Mouse (Mus musculus): ENCODE data around the gene Rpf1. TPM values are rescaled to one million over a fixed set of nuclear protein-coding genes. Genes with fewer than 3 reads are reported as not detected.
A peak's percentile ranks its signal among the peaks of the same experiment; 100 is the strongest.

Rpf1 gene
- polyA plus RNA-seq (2014; fragmentation: Nextera tagmentation; extraction: Ambion mirVana): 35.0 and 38.7 TPM in 2 replicates

DNA sequence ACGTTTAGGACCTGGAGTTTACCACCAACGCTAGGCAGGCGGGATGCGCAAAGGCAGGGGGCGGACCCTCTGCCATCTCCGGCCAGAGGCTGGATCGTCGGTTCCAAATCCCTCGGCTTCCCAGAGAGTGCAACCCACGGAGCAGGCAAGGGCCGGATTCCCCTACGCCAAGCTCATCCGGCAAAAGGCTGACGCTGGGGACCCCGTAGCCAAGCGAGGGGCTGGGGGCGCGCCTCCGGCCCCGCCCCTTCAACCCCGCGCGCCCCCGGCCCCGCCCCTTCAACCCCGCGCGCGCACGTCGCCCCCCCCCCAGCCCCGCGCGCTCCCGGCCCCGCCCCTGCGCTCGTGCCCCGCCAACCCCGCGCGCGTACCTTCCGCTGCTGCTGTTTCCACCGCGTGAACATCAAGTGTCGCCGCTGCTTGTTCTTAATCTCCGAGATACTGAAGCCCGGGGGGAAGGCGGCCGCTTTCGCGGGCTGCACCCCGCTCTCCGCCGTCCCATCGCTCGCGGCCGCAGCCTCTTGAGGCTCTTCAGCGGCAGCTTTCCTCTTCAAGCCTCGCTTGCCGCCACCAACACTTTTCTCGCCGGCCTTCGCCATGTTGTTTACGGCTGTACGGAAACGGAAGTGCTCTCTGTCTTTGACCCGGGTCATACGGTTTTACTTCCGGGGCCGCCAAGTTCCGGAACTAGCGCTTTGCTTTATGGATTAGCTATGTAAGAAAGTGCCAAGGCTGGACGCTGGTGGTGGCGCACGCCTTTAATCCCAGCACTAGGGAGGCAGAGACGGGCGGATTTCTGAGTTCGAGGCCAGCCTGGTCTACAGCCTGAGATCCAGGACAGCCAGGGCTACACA, at the start of gene Rpf1:
Gene Rpf1 (minus strand): TSS at position 632 of the 854 bp plus-strand sequence.
- Histone ChIP-seq H3K27me3 (ENCODE audit: control insufficient read depth, insufficient read depth, low read length) (no peaks in the 10 kb centered on the region), H3K4me3 (ENCODE audit: control insufficient read depth in 1 of 2, insufficient read depth in 1 of 2, low read depth in 1 of 2, low read length in 2 of 2) (peak within 1 kb of the TSS; percentile 88 to 91), H3K27ac (replicated peaks in 1 of 2; ENCODE audit: control insufficient read depth in 1 of 2, insufficient read depth in 1 of 2, low read depth in 2 of 2, low read length in 2 of 2) (peak within 1 kb of the TSS; percentile 93 to 99), H3K9ac (ENCODE audit: low read length) (peak within 1 kb of the TSS; percentile 85), H3K36me3 (ENCODE audit: control insufficient read depth, insufficient read depth, low read length) (peaks cover 23% of the 10 kb centered on the region), H3K4me1 (ENCODE audit: control insufficient read depth in 2 of 2, insufficient read depth in 2 of 2, low read length in 2 of 2) (peaks cover 0 to 10% of the 10 kb centered on the region in 2 experiments; a peak in 1 of 4 replicates), H3K4me2 (ENCODE audit: low read length) (peak within 1 kb of the TSS; percentile 72), H3K9me3 (ENCODE audit: control insufficient read depth, low read length) (no peaks in the 10 kb centered on the region)
- peak; percentile 91 for ATAC-seq (ENCODE audit: insufficient number of reproducible peaks, insufficient read depth, low FRiP score, low read depth)
- WGBS: under 1% methylated on average over 76 of the region's 82 CpGs

DNA sequence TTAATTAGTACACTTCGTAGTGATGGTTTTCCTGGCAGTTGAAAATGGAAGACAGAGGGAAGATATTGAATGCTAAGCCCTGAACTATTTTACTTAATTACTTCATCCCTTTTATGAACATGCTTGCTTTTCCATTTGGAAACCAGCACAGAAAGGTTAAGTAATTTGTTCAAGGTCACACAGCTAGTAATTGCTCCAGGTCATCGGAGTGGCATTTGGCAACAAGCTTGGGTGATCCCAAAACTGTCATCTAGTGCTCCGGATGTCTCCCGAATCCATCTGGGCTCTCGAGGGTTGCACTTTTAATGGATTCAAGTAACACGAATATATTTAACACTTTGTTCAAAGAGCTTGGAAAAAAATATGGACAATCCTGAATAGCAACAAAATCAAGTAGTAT, 49.7 kb upstream of the Rpf1 start:
- Histone ChIP-seq H3K36me3 (ENCODE audit: control insufficient read depth, insufficient read depth, low read length) (no peaks in the 10 kb centered on the region), H3K4me1 (ENCODE audit: control insufficient read depth in 2 of 2, insufficient read depth in 2 of 2, low read length in 2 of 2) (no peaks in the 10 kb centered on the region), H3K4me3 (ENCODE audit: control insufficient read depth in 1 of 2, insufficient read depth in 1 of 2, low read depth in 1 of 2, low read length in 2 of 2) (no peak overlapping the region), H3K27ac (replicated peaks in 1 of 2; ENCODE audit: control insufficient read depth in 1 of 2, insufficient read depth in 1 of 2, low read depth in 2 of 2, low read length in 2 of 2) (no peak overlapping the region), H3K9ac (ENCODE audit: low read length) (no peak overlapping the region), H3K27me3 (ENCODE audit: control insufficient read depth, insufficient read depth, low read length) (no peaks in the 10 kb centered on the region), H3K4me2 (ENCODE audit: low read length) (no peak overlapping the region), H3K9me3 (ENCODE audit: control insufficient read depth, low read length) (no peaks in the 10 kb centered on the region)
- WGBS: 89% methylated on average over 6 of the region's 6 CpGs
- no peak for ATAC-seq (ENCODE audit: insufficient number of reproducible peaks, insufficient read depth, low FRiP score, low read depth)

DNA sequence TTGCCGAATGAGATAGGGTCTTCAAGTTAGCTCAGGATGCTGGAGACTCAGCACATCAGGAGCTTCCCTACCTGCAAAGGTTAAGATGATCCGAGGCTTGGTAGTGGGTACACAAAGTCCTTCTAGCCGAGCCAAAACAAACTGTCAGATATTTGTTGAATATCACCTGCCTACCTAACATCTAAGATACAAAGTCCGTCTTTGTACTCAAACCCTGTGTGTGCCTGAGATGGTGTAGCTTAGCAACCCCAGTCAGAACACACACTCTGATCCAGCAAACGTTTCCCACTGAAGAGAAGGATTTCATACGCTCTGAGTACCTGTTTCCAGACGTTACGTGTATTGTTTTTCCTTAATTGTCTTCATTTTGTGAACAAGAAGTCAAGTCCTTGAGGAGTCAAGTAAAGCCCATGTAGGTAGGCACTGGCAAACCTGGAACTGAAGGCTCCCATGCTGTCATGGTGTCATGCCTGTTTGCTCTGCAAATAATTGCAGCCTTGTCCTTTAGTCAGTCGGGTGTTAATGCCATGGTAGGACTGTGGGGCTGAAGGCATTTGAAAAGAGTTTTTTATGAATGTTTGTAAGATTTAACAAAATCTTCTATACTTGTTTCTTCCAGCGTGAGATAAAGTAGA, 49.0 kb upstream of the Rpf1 start, which contains the start of gene Uox:
Gene Uox (plus strand): TSS at position 279 of the 635 bp plus-strand sequence.
- 82% methylated on average over 10 of the region's 10 CpGs for WGBS
- no peak within 1 kb of the TSS for H3K4me3 ChIP-seq (ENCODE audit: control insufficient read depth in 1 of 2, insufficient read depth in 1 of 2, low read depth in 1 of 2, low read length in 2 of 2)
- H3K9ac ChIP-seq (ENCODE audit: low read length): no peak within 1 kb of the TSS
- no peaks in the 10 kb centered on the region for H3K4me1 ChIP-seq (ENCODE audit: control insufficient read depth in 2 of 2, insufficient read depth in 2 of 2, low read length in 2 of 2)
- H3K4me2 ChIP-seq (ENCODE audit: low read length): no peak within 1 kb of the TSS
- H3K36me3 ChIP-seq (ENCODE audit: control insufficient read depth, insufficient read depth, low read length): no peaks in the 10 kb centered on the region
- no peaks in the 10 kb centered on the region for H3K27me3 ChIP-seq (ENCODE audit: control insufficient read depth, insufficient read depth, low read length)
- no peak for ATAC-seq (ENCODE audit: insufficient number of reproducible peaks, insufficient read depth, low FRiP score, low read depth)
- H3K27ac ChIP-seq (replicated peaks in 1 of 2; ENCODE audit: control insufficient read depth in 1 of 2, insufficient read depth in 1 of 2, low read depth in 2 of 2, low read length in 2 of 2): no peak within 1 kb of the TSS
- no peaks in the 10 kb centered on the region for H3K9me3 ChIP-seq (ENCODE audit: control insufficient read depth, low read length)

DNA sequence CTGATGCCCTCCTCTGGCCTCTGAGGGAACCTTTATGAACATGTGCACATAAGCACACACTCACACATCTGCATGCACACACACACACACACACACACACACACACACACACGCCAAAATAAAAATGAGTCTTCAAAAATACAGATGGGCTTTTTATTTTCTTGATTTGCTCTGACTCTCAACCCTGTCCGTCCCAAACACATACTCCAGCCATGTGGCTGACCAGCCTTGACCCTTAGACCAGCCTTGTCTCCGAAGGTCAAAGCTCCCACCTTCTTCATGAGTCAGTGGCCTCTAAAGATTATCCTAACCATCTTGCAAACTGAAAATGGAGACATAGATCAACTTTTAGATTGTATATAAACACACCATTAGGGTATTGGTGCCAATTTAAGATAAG, 48.4 kb upstream of the Rpf1 start:
- Histone ChIP-seq H3K9me3 (ENCODE audit: control insufficient read depth, low read length) (no peaks in the 10 kb centered on the region), H3K36me3 (ENCODE audit: control insufficient read depth, insufficient read depth, low read length) (no peaks in the 10 kb centered on the region), H3K4me3 (ENCODE audit: control insufficient read depth in 1 of 2, insufficient read depth in 1 of 2, low read depth in 1 of 2, low read length in 2 of 2) (no peak overlapping the region), H3K4me1 (ENCODE audit: control insufficient read depth in 2 of 2, insufficient read depth in 2 of 2, low read length in 2 of 2) (no peaks in the 10 kb centered on the region), H3K27ac (replicated peaks in 1 of 2; ENCODE audit: control insufficient read depth in 1 of 2, insufficient read depth in 1 of 2, low read depth in 2 of 2, low read length in 2 of 2) (no peak overlapping the region), H3K27me3 (ENCODE audit: control insufficient read depth, insufficient read depth, low read length) (no peaks in the 10 kb centered on the region), H3K4me2 (ENCODE audit: low read length) (no peak overlapping the region), H3K9ac (ENCODE audit: low read length) (no peak overlapping the region)
- ATAC-seq (ENCODE audit: insufficient number of reproducible peaks, insufficient read depth, low FRiP score, low read depth): no peak
- 92% methylated on average over 3 of the region's 3 CpGs for WGBS

DNA sequence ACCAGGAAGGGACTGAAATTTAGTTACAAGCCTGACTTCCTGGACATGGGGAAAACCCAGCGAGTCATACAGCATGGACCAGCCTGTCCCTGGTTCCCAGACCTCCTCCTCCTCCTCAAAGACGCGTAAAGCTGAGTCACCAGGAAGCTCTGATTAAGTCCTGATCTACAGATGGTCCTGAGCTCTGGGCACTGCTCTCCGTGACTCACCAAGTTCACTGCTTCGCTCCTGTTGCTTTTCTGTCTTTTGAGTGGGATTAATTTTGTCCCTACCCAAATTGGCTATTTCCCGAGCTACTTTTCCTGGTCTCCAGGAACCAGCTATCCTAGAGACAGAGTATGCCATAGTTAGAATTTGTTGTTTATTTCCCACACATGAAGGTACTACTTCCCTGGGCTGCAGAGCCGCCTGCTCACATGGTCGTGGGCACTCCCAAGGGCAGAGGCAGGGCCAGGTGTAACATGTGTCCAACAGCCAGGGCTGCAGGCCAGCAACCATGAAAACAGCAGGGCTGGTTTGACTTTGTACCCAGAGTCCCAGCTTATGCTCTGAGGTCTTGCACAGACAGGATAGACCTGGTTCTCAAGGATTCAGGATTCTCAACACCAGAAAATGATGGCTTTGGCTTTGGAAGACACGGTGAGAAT, 46.8 kb upstream of the Rpf1 start:
- no peaks in the 10 kb centered on the region for H3K9me3 ChIP-seq (ENCODE audit: control insufficient read depth, low read length)
- no peak overlapping the region for H3K9ac ChIP-seq (ENCODE audit: low read length)
- no peak for ATAC-seq (ENCODE audit: insufficient number of reproducible peaks, insufficient read depth, low FRiP score, low read depth)
- 53% methylated on average over 9 of the region's 9 CpGs for WGBS
- no peaks in the 10 kb centered on the region for H3K27me3 ChIP-seq (ENCODE audit: control insufficient read depth, insufficient read depth, low read length)
- H3K36me3 ChIP-seq (ENCODE audit: control insufficient read depth, insufficient read depth, low read length): no peaks in the 10 kb centered on the region
- no peaks in the 10 kb centered on the region for H3K4me1 ChIP-seq (ENCODE audit: control insufficient read depth in 2 of 2, insufficient read depth in 2 of 2, low read length in 2 of 2)
- H3K4me2 ChIP-seq (ENCODE audit: low read length): no peak overlapping the region
- H3K4me3 ChIP-seq (ENCODE audit: control insufficient read depth in 1 of 2, insufficient read depth in 1 of 2, low read depth in 1 of 2, low read length in 2 of 2): no peak overlapping the region
- H3K27ac ChIP-seq (replicated peaks in 1 of 2; ENCODE audit: control insufficient read depth in 1 of 2, insufficient read depth in 1 of 2, low read depth in 2 of 2, low read length in 2 of 2): no peak overlapping the region

DNA sequence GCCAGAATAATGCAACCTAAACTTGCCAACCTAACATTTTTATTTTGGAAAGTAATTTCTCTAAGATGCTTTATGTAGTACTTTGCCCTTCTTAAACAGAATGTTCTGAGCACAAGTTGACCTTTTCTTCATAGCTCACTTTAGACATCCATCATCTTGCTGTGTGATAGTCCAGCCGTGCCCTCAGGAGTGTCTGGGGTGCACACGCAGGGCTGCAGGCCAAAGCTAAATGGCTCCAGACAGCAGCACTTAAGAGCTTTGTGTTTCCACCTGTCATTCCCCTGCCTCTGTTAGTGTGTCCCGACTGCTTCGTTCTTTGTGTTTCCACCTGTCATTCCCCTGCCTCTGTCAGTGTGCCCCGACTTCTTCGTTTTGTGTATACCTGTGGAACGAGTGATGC, 46.1 kb upstream of the Rpf1 start:
- ATAC-seq (ENCODE audit: insufficient number of reproducible peaks, insufficient read depth, low FRiP score, low read depth): no peak
- no peak overlapping the region for H3K27ac ChIP-seq (replicated peaks in 1 of 2; ENCODE audit: control insufficient read depth in 1 of 2, insufficient read depth in 1 of 2, low read depth in 2 of 2, low read length in 2 of 2)
- H3K27me3 ChIP-seq (ENCODE audit: control insufficient read depth, insufficient read depth, low read length): no peaks in the 10 kb centered on the region
- H3K36me3 ChIP-seq (ENCODE audit: control insufficient read depth, insufficient read depth, low read length): no peaks in the 10 kb centered on the region
- no peak overlapping the region for H3K4me3 ChIP-seq (ENCODE audit: control insufficient read depth in 1 of 2, insufficient read depth in 1 of 2, low read depth in 1 of 2, low read length in 2 of 2)
- H3K9me3 ChIP-seq (ENCODE audit: control insufficient read depth, low read length): no peaks in the 10 kb centered on the region
- H3K4me1 ChIP-seq (ENCODE audit: control insufficient read depth in 2 of 2, insufficient read depth in 2 of 2, low read length in 2 of 2): no peaks in the 10 kb centered on the region
- H3K9ac ChIP-seq (ENCODE audit: low read length): no peak overlapping the region
- no peak overlapping the region for H3K4me2 ChIP-seq (ENCODE audit: low read length)
- WGBS: 58% methylated on average over 7 of the region's 7 CpGs

DNA sequence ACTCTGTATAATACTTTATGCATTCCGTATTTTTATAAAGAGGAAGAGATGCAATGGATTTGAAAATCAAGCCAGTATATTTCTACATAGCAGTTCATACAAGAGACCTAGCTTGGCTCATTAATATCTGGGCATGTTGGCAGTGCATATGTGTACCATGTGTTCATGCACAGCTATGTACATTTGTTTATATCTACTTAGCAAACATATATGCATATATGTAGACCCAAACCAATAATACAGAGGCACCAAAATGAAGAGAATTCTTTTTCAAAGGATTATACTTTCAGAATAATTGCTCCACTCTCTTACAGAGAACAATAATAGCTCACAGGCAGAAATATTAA, 43.8 kb upstream of the Rpf1 start:
- Histone ChIP-seq H3K36me3 (ENCODE audit: control insufficient read depth, insufficient read depth, low read length) (no peaks in the 10 kb centered on the region), H3K4me3 (ENCODE audit: control insufficient read depth in 1 of 2, insufficient read depth in 1 of 2, low read depth in 1 of 2, low read length in 2 of 2) (no peak overlapping the region), H3K9me3 (ENCODE audit: control insufficient read depth, low read length) (no peaks in the 10 kb centered on the region), H3K4me1 (ENCODE audit: control insufficient read depth in 2 of 2, insufficient read depth in 2 of 2, low read length in 2 of 2) (no peaks in the 10 kb centered on the region), H3K27ac (replicated peaks in 1 of 2; ENCODE audit: control insufficient read depth in 1 of 2, insufficient read depth in 1 of 2, low read depth in 2 of 2, low read length in 2 of 2) (no peak overlapping the region), H3K27me3 (ENCODE audit: control insufficient read depth, insufficient read depth, low read length) (no peaks in the 10 kb centered on the region), H3K9ac (ENCODE audit: low read length) (no peak overlapping the region), H3K4me2 (ENCODE audit: low read length) (no peak overlapping the region)
- ATAC-seq (ENCODE audit: insufficient number of reproducible peaks, insufficient read depth, low FRiP score, low read depth): no peak
- 85% methylated on average over 1 of the region's 1 CpGs for WGBS

Measured in heart, embryonic 14.5 days (tissue).